Mouse (Mus musculus) ES-Bruce4 (cell line): ENCODE measurements around the gene Lgals1. TPM values are rescaled to one million over a fixed set of nuclear protein-coding genes. Genes with fewer than 3 reads are reported as not detected.
A peak's percentile ranks its signal among the peaks of the same experiment; 100 is the strongest.

ENCODE experiments used
- H3K27ac ChIP-seq: 2 replicates; pipeline ENCODE4 v1.5.1; 2012; ENCODE audit warnings: low read length, inconsistent platforms; ENCODE audit not compliant: insufficient read depth
- H3K27me3 ChIP-seq: 2 replicates; pipeline ENCODE4 v1.6.1; 2012; ENCODE audit warnings: mild to moderate bottlenecking, low read length, inconsistent platforms; ENCODE audit not compliant: control insufficient read depth, poor library complexity, insufficient read depth, severe bottlenecking
- H3K36me3 ChIP-seq: 2 replicates; pipeline ENCODE4 v1.6.1; 2012; ENCODE audit warnings: inconsistent platforms, mild to moderate bottlenecking, low read length, moderate library complexity; ENCODE audit not compliant: control insufficient read depth, poor library complexity, insufficient read depth, severe bottlenecking
- H3K4me1 ChIP-seq: one replicate; pipeline ENCODE4 v1.8.1; 2011; ENCODE audit warnings: low read length; ENCODE audit not compliant: control insufficient read depth, insufficient read depth
- H3K4me3 ChIP-seq: 2 replicates; pipeline ENCODE4 v1.5.1; 2011; ENCODE audit warnings: low read depth, mild to moderate bottlenecking, low read length
- H3K9ac ChIP-seq: 2 replicates; pipeline ENCODE4 v1.6.1; 2012; ENCODE audit warnings: low read depth, mild to moderate bottlenecking, inconsistent platforms; ENCODE audit not compliant: poor library complexity, severe bottlenecking
- H3K9me3 ChIP-seq: replicated peaks from 2 replicates; pipeline ENCODE4 v1.6.1; 2012; ENCODE audit warnings: mild to moderate bottlenecking, low read length, inconsistent platforms; ENCODE audit not compliant: control insufficient read depth, poor library complexity, insufficient read depth, severe bottlenecking
- CTCF ChIP-seq: IDR thresholded peaks from one replicate; pipeline ENCODE4 v1.8.1; 2011; ENCODE audit warnings: low read depth, low read length
- EP300 ChIP-seq: IDR thresholded peaks from 2 replicates; pipeline ENCODE4 v1.6.1; 2011; ENCODE audit warnings: low read depth, low read length; ENCODE audit not compliant: insufficient read depth
- POLR2A ChIP-seq: IDR thresholded peaks from one replicate; pipeline ENCODE4 v1.8.1; 2011; ENCODE audit warnings: low read length; ENCODE audit not compliant: insufficient read depth
- polyA plus RNA-seq: library from polyadenylated mRNA; stranded (reverse); fragments of >200 nt; gene quantifications from 2 replicates; pipeline ENCODE4 v1.2.4, GENCODE M21; 2011; ENCODE audit warnings: low read depth; ENCODE audit not compliant: missing spikeins, insufficient read depth, insufficient read length

The Lgals1 gene
- polyA plus RNA-seq, 1 experiment = 225 TPM

DNA sequence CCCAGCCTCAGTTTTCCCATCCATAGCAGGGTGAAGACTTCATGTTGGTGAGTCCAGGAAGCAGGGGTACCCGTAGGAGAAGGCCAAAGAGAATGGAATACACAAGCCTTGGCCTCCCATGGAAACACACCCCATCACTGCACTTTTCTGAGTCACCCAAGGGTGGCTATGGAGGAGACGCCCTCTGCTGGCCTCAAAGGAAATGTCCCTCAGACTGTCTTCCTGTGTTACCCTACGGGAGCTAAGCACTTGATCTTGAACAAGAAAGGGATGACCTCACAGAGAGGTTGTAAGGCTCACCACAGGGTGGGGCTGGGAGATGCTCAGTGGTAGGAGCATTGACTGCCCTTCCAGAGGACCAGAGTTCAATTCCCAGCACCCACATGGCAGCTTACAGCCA is 5.1 kb downstream of the Lgals1 start:
- TF ChIP-seq POLR2A = no peak
- TF ChIP-seq EP300 = no peak
- peak; percentile 73 for TF ChIP-seq CTCF
- Histone ChIP-seq H3K27me3 (no peaks in the 10 kb centered on the region), H3K27ac (no peak overlapping the region), H3K4me3 (no peak overlapping the region), H3K9me3 (no peaks in the 10 kb centered on the region), H3K9ac (no peak overlapping the region), H3K36me3 (no peaks in the 10 kb centered on the region), H3K4me1 (peaks cover 8% of the 10 kb centered on the region)

DNA sequence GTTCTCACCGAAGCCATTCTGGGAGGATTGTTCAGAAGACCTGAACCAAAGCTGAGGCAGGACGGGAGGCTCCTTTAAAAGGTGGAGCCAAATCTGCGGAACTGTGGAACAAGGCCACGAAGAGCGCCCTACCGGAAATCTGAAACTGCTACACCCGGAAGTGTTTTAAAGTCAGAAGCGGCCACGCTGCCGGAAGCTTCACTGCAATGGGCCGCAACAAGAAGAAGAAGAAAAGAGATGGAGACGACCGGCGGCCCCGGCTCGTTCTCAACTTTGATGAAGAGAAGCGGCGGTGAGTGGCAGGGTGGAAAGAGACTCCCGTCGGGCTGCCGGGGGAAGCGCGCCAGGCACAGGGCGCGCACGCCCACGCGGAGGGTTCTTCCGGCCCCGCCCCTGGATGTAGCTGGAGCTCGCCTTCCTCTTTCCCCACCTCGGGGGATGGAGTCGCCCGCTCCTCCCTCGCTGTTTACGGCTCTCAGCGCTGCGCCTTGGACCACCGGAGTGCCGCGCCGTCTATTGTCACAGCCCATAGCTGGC is 8.3 kb downstream of the Lgals1 start, which contains the start of gene Nol12:
Nol12 (plus strand) TSS at position 150 of the 537 bp plus-strand sequence.
- peak within 1 kb of the TSS; percentile 80 for H3K9ac ChIP-seq
- peak within 1 kb of the TSS; percentile 85 for H3K4me3 ChIP-seq
- peaks cover 4% of the 10 kb centered on the region for H3K4me1 ChIP-seq
- TF ChIP-seq POLR2A (no peak), CTCF (no peak), EP300 (no peak)
- no peak within 1 kb of the TSS for H3K27ac ChIP-seq
- no peaks in the 10 kb centered on the region for H3K27me3 ChIP-seq
- H3K9me3 ChIP-seq = no peaks in the 10 kb centered on the region
- H3K36me3 ChIP-seq = peaks cover 3% of the 10 kb centered on the region

GRCm38 (mm10) chr15:78936403-78936802 is 9.9 kb downstream of the Lgals1 start:
- peaks cover 4% of the 10 kb centered on the region for H3K4me1 ChIP-seq
- H3K9me3 ChIP-seq = no peaks in the 10 kb centered on the region
- H3K4me3 ChIP-seq = no peak overlapping the region
- H3K9ac ChIP-seq = 0 out of 2 replicates have a peak overlapping the region, but pooled peaks have one; percentile 80
- H3K27ac ChIP-seq = no peak overlapping the region
- peaks cover 16% of the 10 kb centered on the region for H3K36me3 ChIP-seq
- H3K27me3 ChIP-seq = no peaks in the 10 kb centered on the region
- TF ChIP-seq CTCF (no peak), POLR2A (no peak), EP300 (no peak)

GRCm38 (mm10) chr15:78937311-78937710 is 10.8 kb downstream of the Lgals1 start:
- Histone ChIP-seq H3K9ac (no peak overlapping the region), H3K4me3 (no peak overlapping the region), H3K4me1 (peaks cover 4% of the 10 kb centered on the region), H3K27me3 (no peaks in the 10 kb centered on the region), H3K9me3 (no peaks in the 10 kb centered on the region), H3K36me3 (peaks cover 17% of the 10 kb centered on the region), H3K27ac (no peak overlapping the region)
- TF ChIP-seq POLR2A = no peak

- H3K9ac ChIP-seq = no peak overlapping the region
- peaks cover 17% of the 10 kb centered on the region for H3K36me3 ChIP-seq
- peaks cover 4% of the 10 kb centered on the region for H3K4me1 ChIP-seq
- no peak overlapping the region for H3K4me3 ChIP-seq
- H3K27ac ChIP-seq = no peak overlapping the region
- H3K9me3 ChIP-seq = no peaks in the 10 kb centered on the region
- no peak for TF ChIP-seq EP300
- no peak for TF ChIP-seq CTCF
- no peak for TF ChIP-seq POLR2A
- no peaks in the 10 kb centered on the region for H3K27me3 ChIP-seq
Observed at GRCm38 (mm10) chr15:78937963-78938362, 11.4 kb downstream of the Lgals1 start.

DNA sequence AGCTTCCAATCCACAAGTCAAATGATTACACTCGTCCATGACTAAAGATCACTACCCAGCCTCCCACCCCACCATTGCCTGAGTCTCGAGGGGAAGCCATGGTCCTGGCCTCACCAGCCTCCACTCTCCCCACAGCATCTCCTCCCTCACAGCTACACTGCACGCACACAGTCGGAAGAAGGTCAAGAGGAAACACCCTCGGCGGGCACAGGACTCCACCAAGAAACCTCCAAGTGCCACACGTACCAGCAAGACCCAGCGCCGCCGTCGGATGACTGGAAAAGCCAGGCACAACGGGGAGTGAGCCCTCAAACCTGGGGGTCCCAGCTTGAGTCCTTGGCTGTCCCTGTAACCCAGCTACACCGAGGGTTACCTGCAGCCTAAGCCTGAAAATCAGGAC is 13.8 kb downstream of the Lgals1 start:
- no peak overlapping the region for H3K27ac ChIP-seq
- H3K9me3 ChIP-seq = no peaks in the 10 kb centered on the region
- H3K4me3 ChIP-seq = no peak overlapping the region
- TF ChIP-seq EP300 (no peak), POLR2A (no peak), CTCF (no peak)
- peaks cover 17% of the 10 kb centered on the region for H3K36me3 ChIP-seq
- no peak overlapping the region for H3K9ac ChIP-seq
- H3K4me1 ChIP-seq = peaks cover 4% of the 10 kb centered on the region
- no peaks in the 10 kb centered on the region for H3K27me3 ChIP-seq
